7 mouse cellular contexts compared by ENCODE assay signal in the genomic region with DNA sequence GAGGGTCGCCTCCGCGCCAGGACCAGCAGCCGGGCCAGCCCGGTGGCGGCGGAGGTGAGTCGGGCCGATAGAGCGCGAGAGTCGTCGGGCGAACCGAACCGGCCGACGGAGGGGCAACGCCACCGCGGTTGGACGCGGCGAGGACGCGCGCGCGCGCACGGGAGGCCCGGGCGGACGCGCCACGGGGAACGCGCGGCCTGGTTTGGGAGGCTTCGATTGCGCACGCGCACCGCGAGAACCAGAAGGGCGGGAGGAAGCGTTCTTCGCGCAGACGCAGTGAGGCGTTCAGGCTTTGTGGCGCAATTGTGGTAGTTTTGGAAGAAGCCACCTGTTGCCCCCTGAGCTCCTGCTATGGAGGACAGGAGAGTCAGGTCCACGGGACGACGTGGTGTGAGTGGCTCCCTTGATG. TPM values are rescaled to one million over a fixed set of nuclear protein-coding genes. Genes with fewer than 3 reads are reported as not detected.
DNase-seq lines count a peak whose midpoint lies in the region; ATAC-seq lines count a peak whose summit lies in the region.

No protein-coding gene starts in this region.

- ATAC-seq in embryonic facial prominence, embryonic 12.5 days (ENCODE audit: insufficient number of reproducible peaks, insufficient read depth, low FRiP score, low TSS enrichment), result no peak
- no peak for ATAC-seq in limb, embryonic 12.5 days (ENCODE audit: insufficient number of reproducible peaks, insufficient read depth, low FRiP score, low TSS enrichment, low read depth)
- ATAC-seq in midbrain, embryonic 14.5 days (ENCODE audit: low FRiP score, low TSS enrichment), result no peak

- H3K27me3 ChIP-seq in embryonic facial prominence, embryonic 12.5 days, result no peaks in the 10 kb centered on the region
- H3K27me3 ChIP-seq in limb, embryonic 12.5 days, result no peaks in the 10 kb centered on the region
- H3K27me3 ChIP-seq in midbrain, embryonic 14.5 days (ENCODE audit: control insufficient read depth, insufficient read depth, low read length), result no peaks in the 10 kb centered on the region

- H3K9ac ChIP-seq in embryonic facial prominence, embryonic 12.5 days, result peak overlapping the region; percentile 99
- peak overlapping the region; percentile 99 for H3K9ac ChIP-seq in limb, embryonic 12.5 days (replicated peaks)
- peak overlapping the region; percentile 92 for H3K9ac ChIP-seq in midbrain, embryonic 14.5 days (replicated peaks; ENCODE audit: low read length)

- peak overlapping the region; percentile 92 for H3K4me3 ChIP-seq in embryonic facial prominence, embryonic 12.5 days
- peak overlapping the region; percentile 98 for H3K4me3 ChIP-seq in limb, embryonic 12.5 days (replicated peaks)
- peak overlapping the region; percentile 100 for H3K4me3 ChIP-seq in midbrain, embryonic 14.5 days (replicated peaks; ENCODE audit: low read depth, low read length)

- H3K36me3 ChIP-seq in embryonic facial prominence, embryonic 12.5 days, result peaks cover 38% of the 10 kb centered on the region
- H3K36me3 ChIP-seq in limb, embryonic 12.5 days, result peaks cover 58% of the 10 kb centered on the region
- H3K36me3 ChIP-seq in midbrain, embryonic 14.5 days (ENCODE audit: control insufficient read depth, insufficient read depth, low read length), result peaks cover 46% of the 10 kb centered on the region

- DNase-seq in adrenal gland, postnatal 25 days, result peak; percentile 94
- DNase-seq in heart, adult 18-20 months, result peak; percentile 94 to 95
- peak; percentile 87 to 90 for DNase-seq in kidney, adult 8-10 months
- DNase-seq in midbrain, embryonic 14.5 days, result peak; percentile 96
- DNase-seq in spleen, adult 12 weeks (ENCODE audit: low spot score), result peak; percentile 87

- peak overlapping the region; percentile 74 for H3K4me2 ChIP-seq in embryonic facial prominence, embryonic 12.5 days (replicated peaks)
- peak overlapping the region; percentile 92 for H3K4me2 ChIP-seq in limb, embryonic 12.5 days
- peak overlapping the region; percentile 96 for H3K4me2 ChIP-seq in midbrain, embryonic 14.5 days (ENCODE audit: low read length)

- under 1% methylated on average over 55 of the region's 55 CpGs for WGBS in embryonic facial prominence, embryonic 12.5 days
- WGBS in limb, embryonic 12.5 days, result under 1% methylated on average over 55 of the region's 55 CpGs
- under 1% methylated on average over 55 of the region's 55 CpGs for WGBS in midbrain, embryonic 14.5 days

- peaks cover 18% of the 10 kb centered on the region for H3K4me1 ChIP-seq in embryonic facial prominence, embryonic 12.5 days
- H3K4me1 ChIP-seq in limb, embryonic 12.5 days (replicated peaks), result peaks cover 28% of the 10 kb centered on the region
- H3K4me1 ChIP-seq in midbrain, embryonic 14.5 days (ENCODE audit: control insufficient read depth, insufficient read depth, low read length), result peaks cover 24% of the 10 kb centered on the region

- H3K27ac ChIP-seq in embryonic facial prominence, embryonic 12.5 days, result peak overlapping the region; percentile 99
- peak overlapping the region; percentile 99 for H3K27ac ChIP-seq in limb, embryonic 12.5 days
- peak overlapping the region; percentile 97 for H3K27ac ChIP-seq in midbrain, embryonic 14.5 days (replicated peaks; ENCODE audit: low read depth, low read length)

- no peaks in the 10 kb centered on the region for H3K9me3 ChIP-seq in embryonic facial prominence, embryonic 12.5 days
- no peaks in the 10 kb centered on the region for H3K9me3 ChIP-seq in limb, embryonic 12.5 days
- no peaks in the 10 kb centered on the region for H3K9me3 ChIP-seq in midbrain, embryonic 14.5 days (ENCODE audit: control insufficient read depth, low read length)

RNA-seq across cellular contexts. Expression of a gene that starts 0.8 kb away (rescaled TPM):
- 211 and 245 TPM in 2 replicates for total RNA-seq in adrenal gland, postnatal 25 days (2021)
- polyA plus RNA-seq in embryonic facial prominence, embryonic 12.5 days (2016; fragmentation: Nextera tagmentation; extraction: Ambion mirVana), result 158 and 159 TPM in 2 replicates
- total RNA-seq in heart, adult 18-20 months (2021), result 10 to 100 TPM; 66.5 to 94.7 TPM
- polyA plus RNA-seq in limb, embryonic 12.5 days (2016; fragmentation: Nextera tagmentation; extraction: Ambion mirVana), result 164 and 171 TPM in 2 replicates
- polyA plus RNA-seq in midbrain, embryonic 14.5 days (2014; fragmentation: Nextera tagmentation; extraction: Ambion mirVana), result 99.6 and 125 TPM in 2 replicates

RNA-seq across cellular contexts. Expression of a gene that starts 19.9 kb away (rescaled TPM):
- 61.6 and 85.9 TPM in 2 replicates for total RNA-seq in adrenal gland, postnatal 25 days (2021)
- 3.5 and 6.0 TPM in 2 replicates for polyA plus RNA-seq in embryonic facial prominence, embryonic 12.5 days (2016; fragmentation: Nextera tagmentation; extraction: Ambion mirVana)
- total RNA-seq in heart, adult 18-20 months (2021), result 1,000 to 10,000 TPM; 1,224 to 1,269 TPM
- polyA plus RNA-seq in limb, embryonic 12.5 days (2016; fragmentation: Nextera tagmentation; extraction: Ambion mirVana), result 6.3 and 6.5 TPM in 2 replicates
- polyA plus RNA-seq in midbrain, embryonic 14.5 days (2014; fragmentation: Nextera tagmentation; extraction: Ambion mirVana), result 2.0 and 2.9 TPM in 2 replicates

RNA-seq across cellular contexts. Expression of a gene that starts 23.4 kb away (rescaled TPM):
- 44.7 and 56.3 TPM in 2 replicates for total RNA-seq in adrenal gland, postnatal 25 days (2021)
- polyA plus RNA-seq in embryonic facial prominence, embryonic 12.5 days (2016; fragmentation: Nextera tagmentation; extraction: Ambion mirVana), result 15.6 and 16.8 TPM in 2 replicates
- 10 to 100 TPM; 30.7 to 43.0 TPM for total RNA-seq in heart, adult 18-20 months (2021)
- 13.5 and 13.6 TPM in 2 replicates for polyA plus RNA-seq in limb, embryonic 12.5 days (2016; fragmentation: Nextera tagmentation; extraction: Ambion mirVana)
- polyA plus RNA-seq in midbrain, embryonic 14.5 days (2014; fragmentation: Nextera tagmentation; extraction: Ambion mirVana), result 14.3 and 18.8 TPM in 2 replicates

RNA-seq across cellular contexts. Expression of a gene that starts 29.5 kb away (rescaled TPM):
- 60.1 and 69.7 TPM in 2 replicates for total RNA-seq in adrenal gland, postnatal 25 days (2021)
- polyA plus RNA-seq in embryonic facial prominence, embryonic 12.5 days (2016; fragmentation: Nextera tagmentation; extraction: Ambion mirVana), result 107 and 111 TPM in 2 replicates
- total RNA-seq in heart, adult 18-20 months (2021), result 10 to 100 TPM; 13.3 to 14.0 TPM
- 103 and 107 TPM in 2 replicates for polyA plus RNA-seq in limb, embryonic 12.5 days (2016; fragmentation: Nextera tagmentation; extraction: Ambion mirVana)
- polyA plus RNA-seq in midbrain, embryonic 14.5 days (2014; fragmentation: Nextera tagmentation; extraction: Ambion mirVana), result 54.8 and 55.4 TPM in 2 replicates

RNA-seq across cellular contexts. Expression of a gene that starts 34.8 kb away (rescaled TPM):
- total RNA-seq in adrenal gland, postnatal 25 days (2021), result 37.6 and 39.5 TPM in 2 replicates
- polyA plus RNA-seq in embryonic facial prominence, embryonic 12.5 days (2016; fragmentation: Nextera tagmentation; extraction: Ambion mirVana), result 24.5 and 30.9 TPM in 2 replicates
- 10 to 100 TPM; 37.7 to 53.4 TPM for total RNA-seq in heart, adult 18-20 months (2021)
- polyA plus RNA-seq in limb, embryonic 12.5 days (2016; fragmentation: Nextera tagmentation; extraction: Ambion mirVana), result 16.3 and 16.8 TPM in 2 replicates
- 32.9 and 58.5 TPM in 2 replicates for polyA plus RNA-seq in midbrain, embryonic 14.5 days (2014; fragmentation: Nextera tagmentation; extraction: Ambion mirVana)
